Mouse (Mus musculus) kidney, postnatal 14 days (tissue): ENCODE measurements around the gene Timm29.

ENCODE experiments used
- DNase-seq: peaks from one replicate; pipeline ENCODE4 v3.0.0; 2022; ENCODE audit warnings: mixed read lengths

The Timm29 gene

DNA sequence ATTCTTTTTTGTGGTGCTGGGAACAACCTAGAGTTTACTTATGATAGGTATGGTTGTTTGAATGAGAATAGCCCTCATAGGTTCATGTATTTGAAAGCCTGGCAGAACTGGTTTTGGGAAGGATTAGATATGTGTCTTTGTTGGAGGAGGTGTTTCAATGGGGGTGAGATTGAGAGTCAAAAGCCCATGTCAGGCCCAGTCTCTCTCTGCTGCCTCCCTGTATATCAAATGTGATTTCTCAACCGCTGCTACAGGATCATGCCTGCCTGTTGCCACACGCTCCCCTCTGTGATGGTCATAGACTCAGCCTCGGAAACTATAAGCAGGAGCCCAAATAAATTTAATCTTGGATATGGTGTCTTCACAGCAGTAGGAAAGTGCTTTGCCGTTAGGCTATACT lies 27.7 kb downstream of the Timm29 start:
- DNase-seq, result no peak

DNA sequence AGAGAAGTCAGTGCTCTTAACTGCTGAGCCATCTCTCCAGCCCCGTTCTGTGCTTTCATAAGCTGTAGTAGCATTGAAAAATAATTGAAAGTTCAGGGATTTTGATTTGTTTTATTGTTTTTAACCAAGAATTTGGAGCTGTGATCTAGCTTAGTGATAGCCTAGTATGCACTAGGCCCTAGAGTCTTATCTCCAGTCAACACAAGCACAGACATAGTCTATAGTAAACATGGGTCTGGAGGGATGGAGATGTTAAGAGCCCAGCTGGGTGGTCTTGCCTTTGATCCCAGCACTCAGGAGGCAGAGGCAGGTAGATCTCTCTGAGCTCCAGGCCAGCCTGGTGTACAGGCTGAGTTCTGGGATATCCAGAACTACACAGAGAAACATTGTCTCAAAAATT lies 30.2 kb downstream of the Timm29 start:
- no peak for DNase-seq

DNA sequence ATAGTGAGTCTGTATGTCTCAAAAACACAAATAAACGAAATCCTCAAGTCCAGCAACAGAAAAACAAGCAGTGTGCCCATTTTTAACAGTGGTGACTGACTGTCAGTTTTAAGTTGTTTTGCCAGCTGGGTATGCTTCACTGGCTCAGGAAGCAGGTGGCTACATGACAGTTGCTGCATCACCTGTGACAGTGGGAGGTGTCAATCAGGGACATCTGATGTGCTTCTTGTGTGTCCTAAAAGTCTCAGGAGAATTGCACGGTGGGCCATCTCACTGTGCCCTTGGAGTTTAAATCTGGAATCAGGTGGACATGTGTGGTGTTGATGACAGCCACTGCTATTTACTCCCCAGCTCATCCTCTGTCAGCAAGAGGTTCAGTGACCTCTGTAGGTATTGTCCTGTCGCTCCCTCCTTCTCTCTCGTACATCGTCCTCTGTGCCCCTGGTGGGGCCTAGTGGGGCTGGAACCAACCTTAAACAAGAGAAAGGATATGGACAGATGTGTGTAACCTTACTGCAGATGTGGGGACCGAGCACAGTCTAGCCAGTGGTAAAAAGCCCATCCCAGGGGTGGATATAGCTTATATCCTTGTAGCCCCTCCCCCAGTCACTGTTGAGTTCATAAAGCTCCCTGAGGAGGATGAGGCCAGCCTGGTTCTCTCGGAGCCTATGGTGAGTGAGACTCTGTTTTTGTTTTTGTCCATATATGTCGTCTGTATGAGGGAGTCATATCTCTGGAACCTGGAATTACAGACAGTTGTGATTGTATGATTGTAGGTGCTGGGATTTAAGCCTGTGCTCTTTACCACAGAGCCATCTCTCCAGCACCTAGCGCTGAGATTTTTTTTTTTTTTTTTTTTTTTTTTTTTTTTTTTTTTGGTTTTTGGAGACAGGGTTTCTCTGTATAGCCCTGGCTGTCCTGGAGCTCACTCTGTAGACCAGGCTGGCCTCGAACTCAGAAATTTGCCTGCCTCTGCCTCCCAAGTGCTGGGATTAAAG lies 33.1 kb downstream of the Timm29 start:
- DNase-seq, result no peak

DNA sequence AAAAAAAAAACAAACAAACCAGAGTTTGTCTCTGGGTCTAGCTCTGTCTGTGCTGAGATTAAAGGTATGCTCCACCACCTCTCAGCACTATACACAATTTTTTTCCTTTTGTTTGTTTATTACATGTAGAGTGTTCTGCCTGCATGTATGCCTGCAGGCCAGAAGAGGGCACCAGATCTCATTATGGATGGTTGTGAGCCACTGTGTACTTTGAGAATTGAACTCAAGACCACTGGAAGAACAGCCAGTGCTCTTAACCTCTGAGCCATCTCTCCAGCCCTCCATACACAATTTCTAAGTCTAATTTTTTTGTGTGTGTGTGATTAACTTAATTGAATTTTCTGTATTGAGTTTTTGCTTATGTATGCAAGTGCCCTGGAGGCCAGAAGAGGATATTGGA lies 34.0 kb downstream of the Timm29 start:
- DNase-seq, result no peak

DNA sequence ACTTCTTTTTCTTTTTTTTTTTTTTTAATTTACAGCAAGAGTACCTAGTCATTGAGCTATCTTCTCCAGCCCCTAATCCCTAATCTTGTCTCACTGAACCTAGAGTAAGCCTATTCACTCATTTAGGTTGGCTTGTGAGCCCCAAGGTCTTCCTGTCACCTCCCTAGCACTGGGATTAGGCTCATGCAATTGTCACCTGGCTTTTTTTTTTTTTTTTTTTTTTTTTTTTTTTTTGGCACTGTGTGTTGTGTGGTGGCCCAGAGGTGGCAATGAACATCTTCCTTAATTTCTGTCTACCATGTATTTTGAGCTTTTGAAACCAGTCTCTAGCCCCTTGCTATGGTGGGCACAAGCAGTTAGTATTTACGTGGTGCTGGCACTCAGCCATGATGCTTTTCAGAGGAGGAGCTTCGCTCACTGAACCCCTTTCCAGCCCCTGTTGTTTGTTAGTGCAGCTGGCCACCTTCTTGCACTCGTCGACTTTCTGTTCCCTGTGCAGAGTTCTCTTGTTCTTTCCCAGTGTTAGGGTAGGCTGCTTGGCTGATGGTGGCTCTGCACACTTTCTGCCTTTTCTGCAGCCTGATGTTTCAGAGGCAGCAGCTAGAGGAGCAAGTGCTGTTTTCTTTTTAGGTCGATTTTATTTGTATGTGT lies 34.7 kb downstream of the Timm29 start:
- no peak for DNase-seq

DNA sequence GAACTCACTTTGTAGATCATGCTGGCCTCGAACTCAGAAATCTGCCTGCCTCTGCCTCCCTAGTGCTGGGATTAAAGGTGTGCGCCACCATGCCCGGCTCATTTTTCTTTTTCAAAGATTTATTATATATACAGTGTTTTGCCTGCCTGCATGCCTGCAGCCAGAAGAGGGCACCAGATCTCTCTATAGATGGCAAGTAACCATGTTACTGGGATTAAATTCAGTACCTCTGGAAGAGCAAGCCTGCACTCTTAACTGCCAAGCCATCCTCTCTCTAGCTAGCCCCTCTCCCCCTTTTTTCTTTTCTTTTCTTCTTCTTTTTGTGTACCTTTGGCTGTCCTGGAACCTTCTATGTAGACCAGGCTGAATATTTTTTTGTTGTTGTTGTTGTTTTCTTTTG lies 38.2 kb downstream of the Timm29 start:
- peak; percentile 67 for DNase-seq

DNA sequence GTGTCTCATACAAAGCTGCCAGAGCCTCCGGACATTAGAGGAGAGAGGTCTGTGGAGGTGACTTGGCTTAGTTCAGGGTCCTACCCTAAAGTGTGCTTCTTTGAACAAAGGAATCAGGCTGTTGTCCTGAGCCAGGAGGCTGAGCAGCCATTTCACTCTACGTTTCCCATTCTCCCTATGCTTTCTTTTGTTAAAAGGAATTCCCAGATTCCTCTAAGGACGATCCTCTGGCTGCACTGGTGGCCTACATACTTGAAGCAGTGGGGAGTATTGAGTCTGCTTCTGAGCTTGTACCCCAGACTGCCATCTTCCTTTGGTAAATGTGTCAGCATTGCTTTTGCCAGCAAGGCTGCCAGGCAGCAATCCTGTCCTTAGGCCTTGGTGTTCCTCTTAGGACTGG lies 40.6 kb downstream of the Timm29 start:
- DNase-seq, result no peak

DNA sequence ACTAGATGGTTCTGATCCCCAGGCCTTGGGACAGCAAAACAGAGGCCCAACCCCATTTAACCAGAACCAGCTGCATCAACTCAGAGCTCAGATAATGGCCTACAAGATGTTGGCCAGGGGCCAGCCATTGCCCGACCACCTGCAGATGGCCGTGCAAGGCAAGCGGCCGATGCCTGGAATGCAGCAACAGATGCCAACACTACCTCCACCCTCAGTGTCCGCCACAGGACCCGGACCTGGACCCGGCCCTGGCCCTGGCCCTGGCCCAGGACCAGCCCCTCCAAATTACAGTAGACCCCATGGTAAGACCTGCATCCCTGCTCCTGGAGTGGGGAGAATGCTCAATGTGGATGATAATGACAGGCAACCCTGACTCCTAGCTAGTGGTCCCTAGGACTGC lies 43.1 kb downstream of the Timm29 start:
- DNase-seq, result no peak

DNA sequence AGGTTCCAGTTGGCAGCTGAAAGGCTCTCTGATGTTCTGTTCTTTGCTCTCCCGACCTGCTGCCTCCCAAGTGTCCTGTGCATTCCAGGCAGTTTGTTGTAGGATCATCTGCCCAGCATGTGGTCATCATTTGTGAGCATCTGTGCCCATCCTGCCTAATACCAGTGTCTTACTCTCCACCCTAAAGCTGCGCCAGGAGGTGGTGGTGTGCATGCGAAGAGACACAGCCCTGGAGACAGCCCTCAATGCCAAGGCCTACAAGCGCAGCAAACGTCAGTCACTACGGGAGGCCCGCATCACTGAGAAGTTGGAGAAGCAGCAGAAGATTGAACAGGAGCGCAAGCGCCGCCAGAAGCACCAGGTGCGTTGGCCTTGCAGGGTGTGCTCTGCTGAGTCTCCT lies 46.5 kb downstream of the Timm29 start:
- no peak for DNase-seq
